Mouse (Mus musculus) liver, embryonic 14.5 days (tissue): ENCODE results near the gene Apom.
A peak's percentile ranks its signal among the peaks of the same experiment; 100 is the strongest.

ENCODE experiments used
- CTCF ChIP-seq: IDR thresholded peaks from 2 replicates; pipeline ENCODE4 v1.5.1; 2016; ENCODE audit warnings: antibody characterized with exemption, low read depth, control low read depth
- EP300 ChIP-seq: IDR thresholded peaks from 2 replicates; pipeline ENCODE4 v1.6.1; 2016; ENCODE audit warnings: antibody characterized with exemption, low read depth

DNA sequence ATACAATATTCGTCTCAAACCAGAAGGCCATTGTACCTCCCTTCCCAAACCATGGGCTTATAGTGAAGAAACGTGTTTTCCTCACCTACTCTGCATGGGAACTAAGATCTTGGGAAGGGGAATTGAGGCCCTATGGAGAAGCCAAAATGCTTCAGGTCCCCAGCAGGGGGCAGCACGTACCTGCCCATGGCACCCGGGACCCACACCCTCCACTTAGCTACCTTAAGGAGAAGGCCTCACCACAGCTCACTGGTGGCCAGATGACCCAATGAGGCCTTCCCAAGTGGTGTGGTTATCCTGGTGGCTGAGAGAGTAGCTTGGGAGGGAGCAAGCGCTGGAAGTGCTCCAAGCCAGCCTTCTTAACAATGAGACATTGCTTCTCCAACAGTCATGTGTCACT, 46.7 kb upstream of the Apom start:
- peak; percentile 95 for TF ChIP-seq CTCF
- TF ChIP-seq EP300, result no peak
